Mouse (Mus musculus) monocyte, adult 5-6 weeks (primary cell): ENCODE measurements around the gene Entpd8. TPM values are rescaled to one million over a fixed set of nuclear protein-coding genes. Genes with fewer than 3 reads are reported as not detected.

Experiments
- ATAC-seq: fragments of 153-309, 156-312 bp; replicated peaks from 2 replicates; pipeline ENCODE4 v1.8.0; 2017; ENCODE audit warnings: mild to moderate bottlenecking; ENCODE audit not compliant: low TSS enrichment, insufficient number of reproducible peaks, severe bottlenecking, poor library complexity, low FRiP score
- total RNA-seq: library from RNA; stranded (forward); fragments of 200-1000, 200-491, 200-594 nt; gene quantifications from 3 replicates; pipeline ENCODE4 v1.2.3, GENCODE M21; 2017

The Entpd8 gene
- total RNA-seq, 1 experiment from 2014 or later = not detected

DNA sequence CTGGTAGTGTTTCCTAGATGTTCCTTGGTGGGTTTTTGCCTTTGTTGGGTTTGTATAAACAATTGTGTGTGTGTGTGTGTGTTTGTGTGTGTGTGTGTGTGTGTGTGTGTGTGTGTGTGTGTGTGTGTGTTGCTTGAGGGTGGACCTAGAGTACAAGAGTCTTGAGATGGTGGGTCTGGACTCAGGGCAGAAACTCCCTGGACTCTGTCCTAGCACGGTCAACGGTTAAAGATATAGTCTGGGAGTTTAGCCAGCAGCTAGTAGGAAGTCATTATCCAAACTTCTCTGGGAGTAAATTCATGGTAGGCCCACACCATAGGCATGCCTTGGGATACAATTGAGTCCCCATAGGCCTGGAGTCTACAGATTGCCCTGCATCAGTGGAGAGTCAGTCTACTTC lies 7.7 kb downstream of the Entpd8 start:
- ATAC-seq = no peak

DNA sequence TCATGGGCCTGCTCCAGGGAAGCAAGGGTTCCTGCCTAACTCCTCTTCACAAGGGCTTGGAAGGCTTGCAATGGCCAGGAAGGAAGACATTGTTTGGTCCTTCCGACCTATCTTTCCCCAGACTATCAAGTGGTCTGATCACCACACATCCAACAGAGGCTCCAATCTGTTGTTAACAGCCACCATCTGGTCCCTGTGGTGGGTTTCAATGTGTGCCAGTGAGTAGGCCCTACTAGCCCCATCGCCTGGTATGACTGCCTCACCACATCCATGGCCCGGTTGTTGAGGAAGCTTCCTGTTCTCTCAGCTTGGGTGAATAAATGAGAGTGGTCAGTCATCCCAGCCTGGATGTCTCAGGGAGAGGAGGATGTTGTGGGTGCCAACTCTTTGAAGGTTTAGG lies 8.5 kb downstream of the Entpd8 start:
- ATAC-seq = no peak

DNA sequence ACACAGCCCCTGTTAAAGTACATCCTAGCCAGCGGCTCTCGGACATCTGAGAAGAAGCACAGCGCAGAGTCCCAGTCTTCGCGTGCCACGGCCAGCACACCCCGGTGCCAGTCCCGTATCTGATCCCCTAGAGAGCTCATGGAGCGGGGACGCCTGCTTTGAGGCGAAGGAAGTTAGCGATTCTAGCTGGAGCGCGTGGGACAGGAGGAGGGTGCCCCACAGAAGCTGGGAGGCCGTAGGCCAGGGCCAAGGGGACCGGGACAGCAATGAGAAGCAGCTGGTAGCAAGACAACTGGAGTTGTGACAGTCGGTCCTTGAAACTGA lies 14.6 kb downstream of the Entpd8 start:
- ATAC-seq = no peak

DNA sequence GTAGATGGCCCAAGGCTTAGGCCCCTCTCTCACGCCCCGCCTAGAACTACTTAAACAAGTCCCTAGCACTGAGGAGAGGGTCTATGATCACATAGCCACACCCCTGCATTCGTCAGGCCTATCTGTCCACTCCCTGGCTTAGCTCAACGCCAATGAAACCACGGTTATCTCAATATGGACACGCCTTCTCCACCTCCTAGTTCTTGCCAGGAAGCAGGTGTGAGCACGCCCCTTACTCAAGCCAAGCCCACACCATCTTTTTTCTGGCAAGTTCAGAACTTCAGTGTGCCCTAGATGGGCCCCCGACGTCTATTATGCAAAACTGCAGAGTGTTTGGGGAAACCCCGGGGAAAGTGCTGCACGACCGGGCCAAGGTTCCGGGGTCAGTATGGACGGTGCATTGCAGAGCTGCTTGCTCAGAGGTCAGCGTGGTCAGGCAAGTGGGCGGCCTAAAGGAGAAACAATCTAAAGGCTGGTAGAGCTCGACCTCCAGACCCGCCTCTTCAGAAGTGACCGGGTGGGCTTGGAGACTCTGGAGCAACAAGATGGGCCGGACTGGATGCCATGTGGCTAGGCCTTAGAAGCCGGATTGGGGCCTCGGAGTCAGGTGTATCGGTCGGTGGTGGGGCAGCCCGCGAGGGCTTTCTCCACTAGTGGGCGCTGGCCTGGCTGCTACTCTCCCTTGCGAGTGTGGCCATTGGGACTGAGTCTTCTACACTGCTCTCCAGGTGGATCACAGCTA lies 15.2 kb downstream of the Entpd8 start, which contains the start of gene Noxa1:
Gene Noxa1 (minus strand): TSS at position 41 of the 742 bp plus-strand sequence.
- no peak for ATAC-seq

DNA sequence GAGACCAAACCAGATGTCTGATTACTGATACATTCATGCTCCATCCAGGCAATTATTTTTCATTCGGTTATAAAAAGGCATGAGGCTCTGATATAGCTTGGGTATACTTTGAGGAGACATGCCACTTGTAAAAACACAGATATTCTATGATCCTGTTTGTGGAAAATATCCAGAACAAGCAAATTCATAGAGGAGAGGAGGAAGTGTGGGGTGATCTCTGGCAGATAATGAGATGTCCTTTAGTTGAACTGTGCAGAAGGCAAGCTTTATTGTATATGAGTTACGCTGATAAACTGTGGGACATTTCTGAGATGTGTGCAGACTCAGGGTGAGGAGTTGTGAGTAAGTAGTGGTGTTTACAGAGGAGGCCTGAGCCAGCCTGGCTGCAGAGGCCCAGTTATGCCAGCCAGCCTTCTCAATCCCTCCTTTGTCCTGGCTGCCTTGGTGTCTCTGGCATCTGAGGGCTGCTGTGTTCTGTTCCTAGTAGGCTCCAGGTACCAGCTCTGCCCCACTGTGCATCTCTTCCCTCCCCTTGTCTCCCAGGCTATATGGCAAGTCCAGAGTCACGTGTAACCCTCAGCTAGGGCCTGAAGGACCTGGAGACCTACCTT lies 18.0 kb downstream of the Entpd8 start:
- no peak for ATAC-seq

DNA sequence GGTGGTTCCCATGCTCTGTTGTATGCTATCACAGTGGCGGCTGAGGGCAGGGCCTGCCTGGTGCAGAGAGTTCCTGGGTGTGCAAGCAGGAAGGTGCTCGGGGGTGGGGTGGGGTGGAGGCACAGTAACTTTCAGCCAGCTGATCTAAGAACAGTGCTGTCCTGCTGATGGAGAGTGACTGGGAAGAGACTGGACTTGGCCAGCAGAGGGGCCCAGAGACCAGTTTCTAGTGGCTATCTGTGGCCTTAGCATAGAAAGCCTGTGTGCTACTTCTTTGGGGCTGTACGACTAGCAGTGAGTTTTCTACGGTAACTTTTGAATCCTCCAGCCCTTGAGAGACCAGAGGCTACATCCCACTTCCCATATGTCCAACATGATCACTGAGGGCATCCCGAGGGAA lies 18.9 kb downstream of the Entpd8 start:
- ATAC-seq = no peak

DNA sequence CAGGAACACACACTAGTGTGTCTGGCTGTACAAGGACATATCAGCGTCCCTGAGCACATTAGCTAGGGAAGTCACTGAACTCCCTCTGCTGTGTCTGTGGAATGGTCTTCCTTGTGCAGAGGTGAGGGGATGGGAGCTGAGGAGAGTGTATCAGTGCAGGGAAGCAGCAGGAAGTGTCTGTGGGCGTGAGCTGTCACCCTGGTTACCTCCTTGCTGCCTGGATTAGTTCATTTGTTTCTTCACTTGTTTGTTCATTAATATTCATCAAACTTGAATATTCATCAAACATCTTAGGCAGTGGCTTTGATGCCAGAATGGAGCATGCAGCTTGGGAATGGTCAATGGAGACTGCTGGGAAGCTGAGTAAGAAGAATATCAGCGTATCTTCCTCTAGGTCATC lies 19.6 kb downstream of the Entpd8 start:
- ATAC-seq = no peak

DNA sequence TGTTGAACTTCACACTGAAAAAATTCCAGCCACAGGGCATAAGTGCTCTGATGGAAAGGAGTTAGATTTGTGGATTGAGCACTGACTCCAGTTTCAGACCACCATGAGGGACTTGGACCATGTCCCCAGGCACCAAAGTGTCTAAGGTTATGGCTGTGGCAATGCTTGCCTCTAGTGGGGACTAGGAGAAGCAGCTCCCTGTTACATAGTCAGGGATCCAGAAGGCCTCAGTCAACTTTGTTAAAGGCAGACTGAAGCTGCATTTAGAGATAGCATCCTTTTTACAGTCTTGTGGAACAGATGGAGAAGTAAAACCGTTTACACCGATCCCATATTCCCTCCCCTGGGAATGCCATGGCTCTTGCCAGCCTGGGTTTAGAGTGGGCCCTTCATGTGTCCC lies 24.0 kb downstream of the Entpd8 start:
- no peak for ATAC-seq

DNA sequence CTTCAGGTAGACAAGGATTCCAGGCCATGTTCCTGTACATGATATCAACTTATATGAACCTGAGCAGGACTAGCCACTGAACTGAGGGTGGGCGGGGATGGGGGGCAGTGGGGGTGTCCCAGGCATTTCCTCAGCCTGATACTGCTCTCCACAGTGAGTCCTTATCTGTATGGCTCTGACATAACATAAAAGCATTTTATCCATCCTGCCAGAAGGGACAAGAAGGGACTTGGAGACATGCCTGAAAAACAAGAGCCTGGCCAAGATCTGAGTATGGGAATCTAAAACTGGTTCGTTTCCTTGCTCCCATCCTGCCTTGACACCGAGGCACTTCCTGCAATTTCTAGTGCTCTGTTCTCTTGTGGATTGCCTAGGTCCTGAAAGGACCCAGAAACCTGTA lies 25.9 kb downstream of the Entpd8 start:
- no peak for ATAC-seq

DNA sequence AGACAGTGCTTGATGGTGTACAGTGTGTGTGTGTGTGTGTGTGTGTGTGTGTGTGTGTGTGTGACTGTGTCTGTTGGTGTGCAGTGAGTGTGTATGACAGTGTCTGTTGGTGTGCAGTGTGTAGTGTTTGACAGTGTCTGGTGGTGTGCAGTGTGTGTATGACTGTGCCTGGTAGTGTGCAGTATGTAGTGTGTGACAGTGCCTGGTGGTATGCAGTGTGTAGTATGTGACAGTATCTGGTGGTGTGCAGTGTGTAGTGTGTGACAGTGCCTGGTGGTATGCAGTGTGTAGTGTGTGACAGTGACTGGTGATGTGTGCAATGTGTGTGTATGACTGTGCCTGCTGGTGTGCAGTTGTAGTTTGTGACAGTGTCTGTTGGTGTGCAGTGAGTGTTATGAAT lies 29.4 kb downstream of the Entpd8 start:
- no peak for ATAC-seq

DNA sequence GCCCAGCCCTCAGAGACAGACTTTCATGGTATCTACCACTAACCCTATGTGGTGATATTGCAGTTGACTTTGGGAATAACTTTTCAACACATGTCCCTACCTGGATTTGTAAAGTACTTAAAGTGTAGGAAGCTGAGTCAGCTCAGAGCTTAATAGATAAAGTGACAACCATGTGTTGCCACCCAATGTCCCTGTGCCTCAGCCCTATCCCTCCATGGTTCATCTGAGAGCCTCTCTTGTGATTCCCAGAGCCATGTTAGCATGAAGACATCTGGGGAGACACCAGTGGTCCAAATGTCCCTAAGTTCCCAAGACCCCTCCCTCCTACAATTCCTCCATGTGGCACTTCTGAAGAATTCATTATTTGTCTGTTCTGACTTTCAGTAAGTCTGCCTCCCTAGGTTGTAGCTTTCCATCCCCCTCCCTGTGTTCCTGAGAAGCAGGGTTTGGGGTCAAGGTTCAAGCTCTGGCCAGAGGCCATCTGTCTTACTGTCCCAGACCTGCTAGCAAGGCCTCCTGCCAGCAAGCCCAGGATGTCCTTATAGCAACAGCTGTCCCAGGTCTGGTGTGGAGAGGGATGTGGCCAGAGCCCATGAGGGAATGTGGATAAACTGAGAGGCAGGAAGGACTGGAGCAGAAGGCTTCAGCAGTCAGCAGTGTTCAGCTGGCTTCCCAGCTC lies 30.5 kb downstream of the Entpd8 start:
- ATAC-seq = no peak

DNA sequence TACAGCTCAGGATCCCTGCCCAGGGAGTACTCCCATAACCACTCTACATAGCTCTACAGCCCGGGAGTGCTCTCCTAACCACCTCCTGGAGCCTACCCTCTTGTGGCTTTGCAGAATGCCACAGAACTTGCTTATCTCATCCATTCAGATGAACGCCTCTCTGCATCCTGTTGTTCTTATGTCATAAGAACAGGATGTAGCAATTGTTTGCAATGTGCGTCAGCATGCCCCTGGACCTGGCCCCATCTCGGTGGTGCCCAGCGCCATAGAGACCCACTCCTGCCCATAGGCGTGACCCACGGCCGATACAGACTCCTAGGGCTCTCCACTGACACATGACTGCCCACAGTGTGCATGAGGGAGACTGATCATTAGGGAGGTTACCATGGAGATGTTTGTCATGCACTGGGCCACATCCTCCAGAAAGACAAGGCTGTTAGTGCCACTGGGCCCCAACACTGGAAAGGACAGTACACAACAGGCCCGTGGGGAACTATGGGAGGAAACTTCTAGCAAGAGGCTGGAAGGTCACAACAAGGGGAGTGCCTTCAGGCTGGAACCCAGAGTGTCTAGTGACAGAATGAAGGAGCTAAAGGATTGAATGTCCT lies 31.2 kb downstream of the Entpd8 start:
- ATAC-seq = peak; percentile 59; the same call in 1 of the 2 replicates

DNA sequence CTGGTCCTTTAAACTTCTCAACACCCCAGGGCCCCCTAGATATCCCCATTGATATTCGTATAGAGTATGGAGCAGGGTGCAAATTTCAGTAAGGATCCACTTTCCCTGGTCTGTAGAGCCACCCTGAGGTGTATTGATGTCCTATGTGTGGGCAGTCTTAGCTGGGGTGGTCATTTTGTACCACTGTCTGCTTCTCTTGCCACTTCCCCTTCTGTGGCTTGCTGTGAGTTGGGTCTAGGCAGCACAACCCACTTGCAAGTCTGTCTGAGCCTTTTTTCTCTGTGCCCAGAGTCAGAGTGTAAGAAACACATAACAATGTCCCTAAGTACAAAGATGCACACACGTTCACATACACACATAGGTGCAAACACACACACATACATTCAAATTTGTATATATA lies 34.2 kb downstream of the Entpd8 start:
- ATAC-seq = no peak

DNA sequence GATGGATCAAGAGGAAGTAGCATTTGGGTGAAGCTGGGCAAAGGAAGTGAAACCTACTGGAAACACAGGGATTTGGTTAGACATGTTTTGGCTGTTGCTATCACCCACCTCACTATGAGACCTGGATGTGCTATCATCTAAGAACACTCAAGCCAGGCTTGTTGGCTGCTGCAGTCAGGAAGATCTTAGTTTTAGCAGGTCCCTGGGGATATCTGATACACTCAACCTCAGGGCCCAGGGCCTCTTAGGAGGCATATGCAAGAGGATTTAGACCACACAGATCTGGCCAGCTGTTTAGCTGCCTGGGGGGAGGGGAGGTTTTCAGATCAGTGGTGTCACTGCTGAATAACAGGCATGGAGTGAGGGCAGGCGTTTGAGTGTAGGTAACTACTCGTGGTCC lies 35.3 kb downstream of the Entpd8 start:
- 0 out of 2 replicates have a peak, but pooled peaks have one; percentile 35 for ATAC-seq

DNA sequence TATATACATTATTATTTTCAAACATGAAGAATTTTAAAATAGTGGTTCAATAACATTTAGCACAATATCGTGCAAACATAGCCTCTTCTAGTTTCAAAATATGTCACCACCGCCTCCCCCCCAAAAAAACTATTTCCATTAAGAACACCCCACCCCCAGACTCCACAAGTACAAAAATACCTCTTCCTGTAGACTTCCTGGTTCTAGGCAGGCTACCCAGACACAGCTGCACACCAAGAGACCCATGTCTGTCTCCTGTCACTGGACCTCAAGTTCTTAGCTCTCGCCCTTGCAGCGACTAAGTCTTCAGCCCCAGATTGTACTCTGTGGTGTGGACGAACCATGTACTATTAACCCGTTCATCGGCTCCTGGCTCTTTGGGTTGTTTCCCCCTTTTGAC lies 40.9 kb downstream of the Entpd8 start:
- no peak for ATAC-seq

DNA sequence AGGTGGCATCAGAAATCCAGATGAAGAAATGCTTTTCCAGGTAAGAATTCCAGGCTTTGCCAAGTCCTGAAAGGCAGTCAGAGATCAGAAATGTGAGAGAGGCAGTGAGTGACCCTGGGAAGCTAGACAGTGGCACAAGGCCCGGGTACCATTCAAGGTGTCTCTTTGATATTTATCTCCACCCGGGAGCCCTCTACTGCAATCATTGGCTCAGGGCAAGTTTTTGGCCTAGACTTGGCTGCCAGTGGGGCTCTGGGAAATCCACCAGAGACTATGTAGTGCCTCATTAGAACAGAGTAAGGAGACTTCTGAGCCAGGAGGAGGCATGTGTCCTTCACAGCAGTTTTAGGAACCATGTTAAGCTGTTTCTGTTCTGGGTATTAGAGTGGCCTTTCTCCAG lies 42.6 kb downstream of the Entpd8 start:
- no peak for ATAC-seq

DNA sequence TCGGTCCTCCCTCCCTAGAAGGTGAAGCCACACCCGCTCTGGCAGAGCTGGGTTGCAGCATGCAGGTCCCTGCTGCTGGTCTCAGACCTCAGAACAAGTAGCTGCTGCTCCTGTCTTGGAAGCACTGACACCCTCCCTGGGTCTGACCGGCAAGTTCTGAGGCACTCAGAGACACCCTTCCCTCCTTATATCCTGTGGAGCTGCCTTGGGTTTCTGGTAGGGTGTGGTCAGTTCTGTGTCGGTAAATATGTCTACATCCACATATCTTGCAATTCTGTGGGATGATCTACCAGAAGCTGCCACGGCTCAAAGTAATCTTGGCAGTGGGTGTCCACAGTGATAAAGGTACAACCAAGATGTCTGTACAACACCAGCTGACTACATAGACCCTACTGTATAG lies 43.4 kb downstream of the Entpd8 start:
- no peak for ATAC-seq

DNA sequence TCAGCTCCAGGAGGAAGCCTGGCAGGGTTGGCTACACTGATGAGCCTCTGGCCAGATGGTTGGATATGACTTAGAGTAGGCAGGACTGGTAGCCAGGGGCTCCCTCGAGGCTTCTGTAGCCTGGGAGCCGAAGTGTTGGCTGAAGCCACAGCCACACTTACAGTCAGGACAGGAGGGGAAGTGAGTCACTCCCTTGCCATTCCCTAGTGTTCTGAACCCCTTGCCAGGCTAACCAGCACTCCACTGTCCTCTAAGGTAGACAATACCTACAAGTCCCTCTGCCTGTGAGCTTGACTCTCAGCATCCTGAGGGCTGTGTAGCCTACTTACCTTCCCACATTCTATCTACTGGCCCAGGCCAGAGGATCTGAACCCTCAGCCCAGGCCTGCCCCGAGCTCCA lies 44.3 kb downstream of the Entpd8 start:
- no peak for ATAC-seq

DNA sequence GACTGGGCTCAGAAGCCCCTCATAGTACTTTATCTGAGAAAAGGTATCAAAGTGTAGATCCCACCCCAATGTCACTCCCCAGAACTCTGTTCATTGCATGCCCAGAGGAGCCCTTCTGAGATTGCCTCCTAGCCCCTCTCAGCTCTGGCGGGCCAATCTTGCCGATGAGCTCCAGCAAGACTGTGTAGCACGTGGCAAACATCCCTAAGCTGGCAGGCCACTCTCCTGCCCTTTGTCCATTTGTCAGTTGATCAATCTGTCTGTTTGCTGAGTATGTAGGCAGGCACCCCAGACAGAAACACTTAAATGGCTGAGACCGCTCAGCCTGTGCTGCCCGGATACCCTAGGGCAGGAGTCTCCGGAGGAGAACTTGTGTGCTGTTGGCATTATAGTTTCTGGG lies 45.0 kb downstream of the Entpd8 start:
- ATAC-seq = no peak
